Mouse (Mus musculus): ENCODE results near the gene Kcnk7. TPM values are rescaled to one million over a fixed set of nuclear protein-coding genes. Genes with fewer than 3 reads are reported as not detected.

Kcnk7 gene
- polyA plus RNA-seq, 1 experiment, result 0.97 TPM

DNA sequence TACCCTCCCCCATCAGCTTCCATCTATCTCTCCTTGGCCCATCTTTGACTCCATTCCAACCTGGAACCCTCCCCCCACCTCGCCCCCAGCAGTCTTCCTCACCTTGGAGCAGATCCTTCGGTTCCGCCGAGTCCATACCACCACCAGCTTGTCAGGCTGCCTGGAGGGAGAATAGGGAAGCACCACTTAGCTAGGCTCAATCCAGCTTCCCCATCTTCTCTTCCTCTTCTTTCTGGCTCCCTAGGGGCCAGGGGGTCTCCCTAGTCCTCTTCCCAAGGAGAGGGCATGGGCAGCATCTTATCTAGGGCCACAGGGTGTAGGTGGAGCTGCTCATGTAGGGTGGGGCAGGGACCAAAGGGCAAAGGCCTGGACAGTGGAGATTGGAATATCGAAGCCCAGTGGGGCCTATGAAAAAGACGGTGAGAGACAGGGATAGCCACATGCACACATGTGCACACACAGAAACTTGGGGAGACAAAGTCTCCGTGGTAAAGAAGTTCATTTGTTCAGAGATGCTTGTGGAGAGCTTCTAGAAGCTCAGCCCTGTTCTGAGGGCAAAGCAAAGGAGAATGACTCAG is 18.8 kb downstream of the Kcnk7 start:
- no peak for TF ChIP-seq CTCF (IDR thresholded peaks at IDR 0.05; ENCODE audit: borderline replicate concordance, control insufficient read depth, extremely low read depth, insufficient read depth, low read length, poor library complexity)
- TF ChIP-seq POLR2A (IDR thresholded peaks at IDR 0.05; ENCODE audit: control insufficient read depth, extremely low read depth, insufficient read depth, low read length, poor library complexity), result no peak
- Histone ChIP-seq H3K4me3 (ENCODE audit: control insufficient read depth, insufficient read depth, low read length) (no peak overlapping the region), H3K27me3 (ENCODE audit: control insufficient read depth, insufficient read depth, low read length) (no peaks in the 10 kb centered on the region), H3K4me1 (replicated peaks; ENCODE audit: control insufficient read depth, insufficient read depth, low read length) (peaks cover 36% of the 10 kb centered on the region), H3K36me3 (ENCODE audit: control insufficient read depth, insufficient read depth, low read length) (peaks cover 20% of the 10 kb centered on the region), H3K27ac (ENCODE audit: control insufficient read depth, insufficient read depth, low read length) (no peak overlapping the region)
- 91% methylated on average over 7 of the region's 7 CpGs for WGBS
- no peak for DNase-seq

DNA sequence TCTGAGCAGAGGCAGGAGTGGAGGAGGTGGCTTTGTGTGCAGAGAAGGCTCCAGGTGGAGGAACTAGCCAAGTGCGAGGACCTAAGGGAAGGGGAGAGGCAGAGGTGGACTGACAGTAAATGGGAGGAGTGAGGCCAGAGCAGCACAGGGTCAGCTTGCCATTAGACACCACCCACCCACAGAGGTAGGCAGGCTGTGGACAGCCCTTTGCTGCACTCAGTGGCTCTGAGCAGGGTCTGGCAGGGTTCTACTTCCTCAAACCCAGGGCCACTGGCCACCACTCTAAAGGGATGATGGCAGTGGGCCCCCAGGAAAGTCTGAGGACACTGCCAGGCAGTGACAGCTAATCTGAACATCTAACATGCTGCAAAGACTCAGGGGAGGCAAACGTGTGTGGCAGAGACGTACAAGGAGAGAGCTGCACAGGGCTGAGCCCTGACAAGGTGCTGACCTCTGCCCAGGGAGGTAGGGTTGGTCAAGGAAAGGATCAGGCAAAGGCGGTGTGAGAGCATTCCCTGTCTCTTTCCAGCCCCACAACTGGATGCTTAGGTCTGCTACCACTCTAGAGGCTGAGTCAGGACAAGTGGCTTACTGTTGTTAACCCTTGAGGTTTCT is 19.9 kb downstream of the Kcnk7 start:
- WGBS, result 58% methylated on average over 4 of the region's 4 CpGs
- Histone ChIP-seq H3K27ac (ENCODE audit: control insufficient read depth, insufficient read depth, low read length) (no peak overlapping the region), H3K27me3 (ENCODE audit: control insufficient read depth, insufficient read depth, low read length) (no peaks in the 10 kb centered on the region), H3K4me1 (replicated peaks; ENCODE audit: control insufficient read depth, insufficient read depth, low read length) (peaks cover 46% of the 10 kb centered on the region), H3K4me3 (ENCODE audit: control insufficient read depth, insufficient read depth, low read length) (no peak overlapping the region), H3K36me3 (ENCODE audit: control insufficient read depth, insufficient read depth, low read length) (peaks cover 20% of the 10 kb centered on the region)
- DNase-seq, result no peak
- TF ChIP-seq POLR2A (IDR thresholded peaks at IDR 0.05; ENCODE audit: control insufficient read depth, extremely low read depth, insufficient read depth, low read length, poor library complexity) (no peak), CTCF (IDR thresholded peaks at IDR 0.05; ENCODE audit: borderline replicate concordance, control insufficient read depth, extremely low read depth, insufficient read depth, low read length, poor library complexity) (no peak)

DNA sequence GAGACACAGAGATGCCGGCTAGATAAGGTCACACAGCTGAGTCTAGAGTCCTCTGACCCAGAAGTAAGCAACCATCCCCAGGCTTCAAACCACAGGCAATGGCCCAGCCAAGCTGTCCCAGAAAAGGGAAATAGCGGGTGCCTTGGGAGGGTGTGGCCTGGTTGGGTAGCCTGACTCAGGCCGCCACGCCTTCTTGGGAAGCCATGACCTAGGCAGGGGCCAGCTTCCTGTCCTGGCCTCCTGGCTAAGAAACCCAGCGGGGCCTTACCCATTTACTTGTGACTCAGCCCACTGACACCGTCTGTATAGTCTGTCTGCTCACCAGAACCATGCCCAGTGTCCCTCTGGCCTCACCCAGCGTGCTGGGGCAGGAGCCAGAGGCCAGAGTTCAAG is 20.4 kb downstream of the Kcnk7 start:
- Histone ChIP-seq H3K4me3 (ENCODE audit: control insufficient read depth, insufficient read depth, low read length) (peak overlapping the region; percentile 59), H3K4me1 (replicated peaks; ENCODE audit: control insufficient read depth, insufficient read depth, low read length) (peaks cover 47% of the 10 kb centered on the region), H3K27me3 (ENCODE audit: control insufficient read depth, insufficient read depth, low read length) (no peaks in the 10 kb centered on the region), H3K27ac (ENCODE audit: control insufficient read depth, insufficient read depth, low read length) (no peak overlapping the region), H3K36me3 (ENCODE audit: control insufficient read depth, insufficient read depth, low read length) (peaks cover 20% of the 10 kb centered on the region)
- no peak for TF ChIP-seq POLR2A (IDR thresholded peaks at IDR 0.05; ENCODE audit: control insufficient read depth, extremely low read depth, insufficient read depth, low read length, poor library complexity)
- TF ChIP-seq CTCF (IDR thresholded peaks at IDR 0.05; ENCODE audit: borderline replicate concordance, control insufficient read depth, extremely low read depth, insufficient read depth, low read length, poor library complexity), result no peak
- peak; percentile 20 for DNase-seq
- WGBS, result 35% methylated on average over 7 of the region's 7 CpGs

DNA sequence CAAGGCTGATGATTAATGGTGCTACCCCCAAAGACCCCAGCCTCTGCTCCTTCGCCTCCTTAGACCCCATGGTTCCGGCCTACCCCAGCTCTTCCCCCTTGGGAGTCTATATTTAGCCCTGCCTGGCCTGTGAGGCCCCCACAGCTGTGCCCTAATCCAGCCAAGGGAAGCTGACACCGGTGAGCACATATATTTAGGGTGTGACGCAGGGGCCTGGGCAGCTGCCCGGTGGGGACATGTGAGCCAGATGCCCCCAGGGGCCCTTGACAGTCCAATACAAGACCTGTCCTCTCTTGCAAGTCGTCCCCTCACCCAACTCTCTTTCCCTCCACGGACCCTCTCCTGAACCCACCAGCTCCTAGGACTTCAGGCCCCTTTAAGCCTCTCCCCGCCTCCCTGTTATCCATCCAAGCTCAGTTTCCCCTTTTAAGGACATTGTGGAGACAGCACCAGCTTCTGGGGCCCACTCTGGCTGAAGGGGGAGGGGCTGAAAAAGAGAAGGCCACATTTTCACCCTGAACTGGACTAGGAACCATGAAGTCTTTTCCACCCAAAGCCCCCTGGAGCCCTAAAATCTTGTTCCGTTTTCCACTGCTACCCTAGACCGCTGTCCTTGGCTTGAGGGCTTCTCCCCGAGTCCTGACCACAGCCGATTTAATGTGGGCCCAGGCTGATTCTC is 21.0 kb downstream of the Kcnk7 start:
- DNase-seq, result no peak
- Histone ChIP-seq H3K4me1 (replicated peaks; ENCODE audit: control insufficient read depth, insufficient read depth, low read length) (peaks cover 50% of the 10 kb centered on the region), H3K4me3 (ENCODE audit: control insufficient read depth, insufficient read depth, low read length) (peak overlapping the region; percentile 59), H3K27ac (ENCODE audit: control insufficient read depth, insufficient read depth, low read length) (no peak overlapping the region), H3K27me3 (ENCODE audit: control insufficient read depth, insufficient read depth, low read length) (no peaks in the 10 kb centered on the region), H3K36me3 (ENCODE audit: control insufficient read depth, insufficient read depth, low read length) (peaks cover 15% of the 10 kb centered on the region)
- WGBS, result 36% methylated on average over 12 of the region's 12 CpGs
- no peak for TF ChIP-seq POLR2A (IDR thresholded peaks at IDR 0.05; ENCODE audit: control insufficient read depth, extremely low read depth, insufficient read depth, low read length, poor library complexity)
- no peak for TF ChIP-seq CTCF (IDR thresholded peaks at IDR 0.05; ENCODE audit: borderline replicate concordance, control insufficient read depth, extremely low read depth, insufficient read depth, low read length, poor library complexity)

DNA sequence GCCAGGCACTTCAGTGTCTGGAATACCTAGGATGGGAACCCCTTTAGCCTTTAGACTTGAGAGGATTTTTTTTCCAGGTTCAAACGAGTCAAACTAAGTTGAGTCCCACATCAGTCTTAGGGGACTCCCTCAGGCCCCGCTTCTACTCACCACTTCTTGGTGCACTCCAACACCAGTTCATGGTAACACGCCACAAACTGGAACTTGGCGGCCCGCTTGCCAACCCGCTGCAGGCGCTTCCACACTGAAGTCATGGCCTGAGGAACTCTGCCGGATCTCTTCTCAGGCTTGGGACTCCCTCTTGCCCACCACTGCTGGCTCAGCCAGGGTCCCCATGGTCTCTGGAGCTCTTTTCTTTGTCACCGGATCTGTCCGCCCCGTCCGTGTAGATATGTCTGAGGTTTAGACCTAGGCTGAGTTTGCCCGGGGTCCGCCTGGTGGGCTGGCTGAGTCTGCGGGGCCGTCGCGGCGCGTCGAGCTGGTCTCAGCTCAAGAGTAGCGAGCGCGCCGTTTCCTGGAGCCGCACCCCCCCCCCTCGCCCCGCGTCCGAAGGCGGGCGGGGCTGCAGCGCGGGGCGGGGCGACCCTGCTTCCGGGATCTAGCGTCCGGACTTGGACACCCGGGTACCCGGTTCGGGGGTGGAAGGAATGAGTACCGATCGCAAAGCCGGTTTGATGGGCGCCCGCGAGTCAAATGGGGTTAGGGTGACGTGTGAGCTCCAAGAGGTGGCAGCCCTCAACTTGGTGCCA is 21.8 kb downstream of the Kcnk7 start, which contains the start of gene Ehbp1l1:
TSS of gene Ehbp1l1 (minus strand) at position 551 of the 749 bp plus-strand sequence.
- H3K4me3 ChIP-seq (ENCODE audit: control insufficient read depth, insufficient read depth, low read length), result peak within 1 kb of the TSS; percentile 59
- H3K36me3 ChIP-seq (ENCODE audit: control insufficient read depth, insufficient read depth, low read length), result peaks cover 8% of the 10 kb centered on the region
- no peak for TF ChIP-seq POLR2A (IDR thresholded peaks at IDR 0.05; ENCODE audit: control insufficient read depth, extremely low read depth, insufficient read depth, low read length, poor library complexity)
- TF ChIP-seq CTCF (IDR thresholded peaks at IDR 0.05; ENCODE audit: borderline replicate concordance, control insufficient read depth, extremely low read depth, insufficient read depth, low read length, poor library complexity), result no peak; the same call in 1 of the 2 replicates
- H3K27me3 ChIP-seq (ENCODE audit: control insufficient read depth, insufficient read depth, low read length), result no peaks in the 10 kb centered on the region
- WGBS, result 1% methylated on average over 49 of the region's 49 CpGs
- peak within 1 kb of the TSS; percentile 44 for H3K27ac ChIP-seq (ENCODE audit: control insufficient read depth, insufficient read depth, low read length)
- peaks cover 52% of the 10 kb centered on the region for H3K4me1 ChIP-seq (replicated peaks; ENCODE audit: control insufficient read depth, insufficient read depth, low read length)
- peak; percentile 75 for DNase-seq

DNA sequence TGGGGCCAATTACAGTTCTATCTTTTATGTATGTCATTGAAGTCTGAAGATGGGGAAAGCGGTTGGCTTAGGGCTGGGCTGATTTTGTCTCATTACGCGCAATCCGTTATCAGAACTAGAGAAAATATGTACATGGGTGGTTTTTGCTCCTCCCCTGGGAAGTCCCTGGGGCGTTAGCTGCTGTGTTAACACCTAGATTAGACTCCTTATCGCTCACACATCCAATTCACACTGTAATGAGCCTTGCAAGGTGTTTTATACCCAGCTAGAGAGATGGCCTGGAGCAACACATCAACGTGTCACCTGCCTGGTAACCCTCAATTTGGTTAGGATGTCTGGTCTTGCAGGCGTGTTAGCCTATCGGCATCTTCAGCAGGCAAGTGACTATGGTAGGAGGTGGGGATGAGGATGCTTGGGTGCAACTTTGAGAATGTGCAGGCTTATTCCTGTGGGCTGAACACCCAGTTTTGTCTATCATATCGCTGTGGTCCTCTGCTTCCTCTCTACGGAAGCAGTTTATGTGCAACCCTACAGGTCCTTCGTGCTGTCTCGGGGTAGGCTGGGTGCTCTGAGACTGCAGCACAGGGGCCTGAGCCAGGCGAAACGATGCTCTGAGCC is 22.9 kb downstream of the Kcnk7 start:
- Histone ChIP-seq H3K36me3 (ENCODE audit: control insufficient read depth, insufficient read depth, low read length) (0 out of 2 replicates have a peak, but pooled peaks cover 6% of the 10 kb centered on the region), H3K27me3 (ENCODE audit: control insufficient read depth, insufficient read depth, low read length) (no peaks in the 10 kb centered on the region), H3K4me1 (replicated peaks; ENCODE audit: control insufficient read depth, insufficient read depth, low read length) (peaks cover 62% of the 10 kb centered on the region), H3K4me3 (ENCODE audit: control insufficient read depth, insufficient read depth, low read length) (peak overlapping the region; percentile 49), H3K27ac (ENCODE audit: control insufficient read depth, insufficient read depth, low read length) (peak overlapping the region; percentile 40)
- no peak for DNase-seq
- no peak for TF ChIP-seq POLR2A (IDR thresholded peaks at IDR 0.05; ENCODE audit: control insufficient read depth, extremely low read depth, insufficient read depth, low read length, poor library complexity)
- TF ChIP-seq CTCF (IDR thresholded peaks at IDR 0.05; ENCODE audit: borderline replicate concordance, control insufficient read depth, extremely low read depth, insufficient read depth, low read length, poor library complexity), result no peak
- 54% methylated on average over 15 of the region's 15 CpGs for WGBS

All from thymus, adult 2 months (tissue).